Mouse (Mus musculus): ENCODE results near the gene Btnl4. TPM values are rescaled to one million over a fixed set of nuclear protein-coding genes. Genes with fewer than 3 reads are reported as not detected.
"Not testable (repeated sequence)": the region's sequence is repeated elsewhere in the genome, so short reads cannot be mapped to it uniquely, and the experiment has no call there.

Btnl4 gene
- polyA plus RNA-seq (2015; fragmentation: Nextera tagmentation; extraction: Ambion mirVana): not detected in 2 replicates

DNA sequence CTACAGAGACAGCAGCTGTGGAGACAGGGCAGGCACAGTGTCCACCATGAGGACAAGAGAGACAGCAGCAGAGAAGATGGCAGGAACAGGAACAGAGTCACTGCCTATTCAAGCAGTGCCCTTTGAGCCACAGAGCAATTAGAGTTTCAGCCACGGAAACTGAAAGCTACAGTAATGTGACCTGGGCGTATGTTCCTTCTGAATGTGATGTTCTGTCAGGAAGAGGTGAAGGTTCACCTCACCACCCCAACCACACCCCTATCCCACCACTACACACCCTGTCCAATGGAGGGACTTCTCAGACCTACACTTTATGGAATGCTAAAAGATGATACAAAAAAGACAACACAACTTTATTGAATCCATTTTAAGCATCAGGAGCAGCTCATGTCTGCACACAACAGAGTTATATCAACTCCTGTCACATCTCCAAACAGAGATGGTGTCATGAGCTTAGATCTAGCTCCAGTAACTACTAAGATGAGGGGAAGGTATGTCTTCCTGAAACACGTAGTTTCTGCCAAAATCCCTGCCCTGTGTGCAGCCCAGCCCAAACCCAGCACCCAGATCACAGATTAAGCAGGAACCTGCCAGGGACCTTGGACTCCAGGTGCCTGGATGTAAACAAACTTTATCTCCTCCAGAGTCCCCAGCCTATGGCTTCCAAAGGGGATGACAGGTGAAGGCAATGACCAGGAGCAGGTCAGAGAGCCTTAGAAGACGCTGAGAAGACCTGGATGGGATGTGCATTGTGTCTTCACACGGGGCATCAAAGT is at the start of gene Btnl4:
TSS of gene Btnl4 (minus strand) at position 81 of the 776 bp plus-strand sequence.
- H3K27me3 ChIP-seq; H3K36me3 ChIP-seq; H3K9me3 ChIP-seq; H3K4me2 ChIP-seq; H3K4me3 ChIP-seq; ATAC-seq (ENCODE audit: borderline replicate concordance, extremely low read depth, low FRiP score, low TSS enrichment); H3K27ac ChIP-seq; H3K9ac ChIP-seq; H3K4me1 ChIP-seq: not testable (repeated sequence)
- WGBS: 72% methylated on average over 5 of the region's 5 CpGs

DNA sequence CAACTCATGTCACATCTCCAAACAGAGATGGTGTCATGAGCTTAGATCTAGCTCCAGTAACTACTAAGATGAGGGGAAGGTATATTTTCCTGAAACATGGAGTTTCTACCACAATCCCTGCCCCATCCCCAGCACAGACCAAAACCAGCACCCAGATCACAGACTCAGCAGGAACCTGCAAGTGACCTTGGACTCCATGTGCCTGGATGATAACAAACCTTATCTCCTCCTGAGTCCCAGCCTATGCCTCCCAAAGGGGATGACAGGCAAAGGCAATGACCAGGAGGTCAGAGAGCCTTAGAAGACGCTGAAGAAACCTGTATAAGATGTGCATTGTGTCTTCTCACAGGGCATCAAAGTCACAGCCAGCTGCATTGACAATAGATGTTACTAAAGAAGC is 41.9 kb upstream of the Btnl4 start:
- Histone ChIP-seq H3K9me3 (no peaks in the 10 kb centered on the region), H3K4me3 (no peak overlapping the region), H3K27ac (no peak overlapping the region), H3K27me3 (no peaks in the 10 kb centered on the region), H3K4me2 (no peak overlapping the region), H3K4me1 (no peaks in the 10 kb centered on the region), H3K36me3 (no peaks in the 10 kb centered on the region), H3K9ac (no peak overlapping the region)
- no peak for ATAC-seq (ENCODE audit: borderline replicate concordance, extremely low read depth, low FRiP score, low TSS enrichment)
- WGBS: 35% methylated on average over 1 of the region's 1 CpGs

GRCm38 (mm10) chr17:34518571-34518970 is 41.5 kb upstream of the Btnl4 start:
- H3K27ac ChIP-seq; H3K27me3 ChIP-seq; H3K9ac ChIP-seq; H3K4me2 ChIP-seq; ATAC-seq (ENCODE audit: borderline replicate concordance, extremely low read depth, low FRiP score, low TSS enrichment); H3K4me1 ChIP-seq; H3K36me3 ChIP-seq; H3K4me3 ChIP-seq; H3K9me3 ChIP-seq: not testable (repeated sequence)
- WGBS: 56% methylated on average over 3 of the region's 3 CpGs

GRCm38 (mm10) chr17:34517795-34518194 is 40.7 kb upstream of the Btnl4 start:
- H3K27ac ChIP-seq: no peak overlapping the region
- H3K36me3 ChIP-seq: no peaks in the 10 kb centered on the region
- H3K4me3 ChIP-seq: no peak overlapping the region
- H3K9me3 ChIP-seq: no peaks in the 10 kb centered on the region
- no peak overlapping the region for H3K9ac ChIP-seq
- no peaks in the 10 kb centered on the region for H3K4me1 ChIP-seq
- WGBS: 85% methylated on average over 4 of the region's 4 CpGs
- H3K4me2 ChIP-seq: no peak overlapping the region
- no peak for ATAC-seq (ENCODE audit: borderline replicate concordance, extremely low read depth, low FRiP score, low TSS enrichment)
- H3K27me3 ChIP-seq: no peaks in the 10 kb centered on the region

DNA sequence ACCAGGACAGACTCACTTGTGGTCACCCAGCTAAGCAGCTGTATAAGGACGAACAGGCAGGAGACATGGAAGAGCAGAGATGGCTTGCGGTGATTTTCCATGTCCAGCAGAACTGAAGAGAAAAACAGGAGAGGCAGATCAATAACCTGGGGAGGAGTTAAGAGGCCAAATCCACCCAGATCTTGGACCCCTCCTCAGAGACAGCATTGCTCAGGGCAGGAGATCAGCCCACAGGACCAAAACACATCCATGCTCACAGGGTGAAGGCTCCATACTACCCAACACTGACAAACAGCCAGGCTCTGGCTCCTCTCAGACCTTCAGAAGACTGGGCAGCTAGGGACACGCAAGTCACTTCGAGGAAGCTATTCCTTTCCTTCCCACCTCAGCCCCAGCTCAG is 40.1 kb upstream of the Btnl4 start, which contains the start of gene Btnl6:
TSS of gene Btnl6 (minus strand) at position 101 of the 400 bp plus-strand sequence.
- H3K9ac ChIP-seq: no peak within 1 kb of the TSS
- ATAC-seq (ENCODE audit: borderline replicate concordance, extremely low read depth, low FRiP score, low TSS enrichment): no peak
- 87% methylated on average over 4 of the region's 4 CpGs for WGBS

GRCm38 (mm10) chr17:34516514-34516913 is 39.4 kb upstream of the Btnl4 start:
- no peaks in the 10 kb centered on the region for H3K9me3 ChIP-seq
- 83% methylated on average over 2 of the region's 2 CpGs for WGBS
- no peaks in the 10 kb centered on the region for H3K36me3 ChIP-seq
- no peak for ATAC-seq (ENCODE audit: borderline replicate concordance, extremely low read depth, low FRiP score, low TSS enrichment)
- no peaks in the 10 kb centered on the region for H3K27me3 ChIP-seq
- H3K4me2 ChIP-seq: no peak overlapping the region
- no peaks in the 10 kb centered on the region for H3K4me1 ChIP-seq
- no peak overlapping the region for H3K4me3 ChIP-seq
- H3K9ac ChIP-seq: no peak overlapping the region
- H3K27ac ChIP-seq: no peak overlapping the region

More for the DNA sequence above, 40.1 kb upstream of the Btnl4 start, which contains the start of gene Btnl6:
- H3K4me2 ChIP-seq: no peak within 1 kb of the TSS
- H3K27me3 ChIP-seq: no peaks in the 10 kb centered on the region
- no peak within 1 kb of the TSS for H3K27ac ChIP-seq
- no peaks in the 10 kb centered on the region for H3K36me3 ChIP-seq
- no peaks in the 10 kb centered on the region for H3K4me1 ChIP-seq
- H3K9me3 ChIP-seq: no peaks in the 10 kb centered on the region
- no peak within 1 kb of the TSS for H3K4me3 ChIP-seq

DNA sequence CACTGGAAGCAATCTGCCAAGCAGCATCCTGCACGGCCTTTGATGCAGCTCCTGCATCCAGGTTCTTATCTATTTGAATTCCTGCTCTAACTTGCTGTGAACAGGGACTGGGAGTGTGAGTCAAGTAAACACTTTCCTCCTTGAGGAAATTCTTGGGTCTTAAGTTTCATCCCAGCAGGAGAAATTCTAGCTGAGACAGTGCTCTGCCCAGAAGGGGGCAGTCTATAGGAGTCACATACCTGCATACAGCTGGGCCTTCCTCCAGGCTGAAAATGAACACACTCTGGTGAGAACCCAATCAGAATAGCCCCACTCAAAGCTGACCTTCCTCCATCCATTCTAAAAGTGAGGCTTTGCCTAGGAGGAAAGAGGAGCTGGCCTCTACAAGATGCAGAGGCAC is 34.6 kb upstream of the Btnl4 start:
- H3K27me3 ChIP-seq; H3K9me3 ChIP-seq; ATAC-seq (ENCODE audit: borderline replicate concordance, extremely low read depth, low FRiP score, low TSS enrichment); H3K4me1 ChIP-seq; H3K9ac ChIP-seq; H3K4me3 ChIP-seq; H3K27ac ChIP-seq; H3K36me3 ChIP-seq; H3K4me2 ChIP-seq: not testable (repeated sequence)
- WGBS: 34% methylated on average over 1 of the region's 1 CpGs

- no peak overlapping the region for H3K27ac ChIP-seq
- ATAC-seq (ENCODE audit: borderline replicate concordance, extremely low read depth, low FRiP score, low TSS enrichment): no peak
- H3K4me2 ChIP-seq: no peak overlapping the region
- no peaks in the 10 kb centered on the region for H3K9me3 ChIP-seq
- no peaks in the 10 kb centered on the region for H3K36me3 ChIP-seq
- H3K4me3 ChIP-seq: no peak overlapping the region
- no peaks in the 10 kb centered on the region for H3K4me1 ChIP-seq
- no peak overlapping the region for H3K9ac ChIP-seq
- no peaks in the 10 kb centered on the region for H3K27me3 ChIP-seq
Measured at GRCm38 (mm10) chr17:34507591-34507990, 30.5 kb upstream of the Btnl4 start.

- 27% methylated on average over 3 of the region's 4 CpGs for WGBS
- not testable (repeated sequence) for H3K9me3 ChIP-seq; H3K4me1 ChIP-seq; H3K36me3 ChIP-seq; H3K9ac ChIP-seq; H3K4me2 ChIP-seq; ATAC-seq (ENCODE audit: borderline replicate concordance, extremely low read depth, low FRiP score, low TSS enrichment); H3K27me3 ChIP-seq; H3K4me3 ChIP-seq; H3K27ac ChIP-seq
Measured at GRCm38 (mm10) chr17:34497726-34498125, 20.6 kb upstream of the Btnl4 start.

DNA sequence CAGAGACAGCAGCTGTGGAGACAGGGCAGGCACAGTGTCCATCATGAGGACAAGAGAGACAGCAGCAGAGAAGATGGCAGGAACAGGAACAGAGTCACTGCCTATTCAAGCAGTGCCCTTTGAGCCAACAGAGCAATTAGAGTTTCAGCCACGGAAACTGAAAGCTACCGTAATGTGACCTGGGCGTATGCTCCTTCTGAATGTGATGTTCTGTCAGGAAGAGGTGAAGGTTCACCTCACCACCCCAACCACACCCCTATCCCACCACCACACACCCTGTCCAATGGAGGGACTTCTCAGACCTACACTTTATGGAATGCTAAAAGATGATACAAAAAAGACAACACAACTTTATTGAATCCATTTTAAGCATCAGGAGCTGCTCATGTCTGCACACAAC is 20.2 kb upstream of the Btnl4 start:
- WGBS: 74% methylated on average over 3 of the region's 3 CpGs
- H3K9ac ChIP-seq; H3K27ac ChIP-seq; H3K4me1 ChIP-seq; H3K4me3 ChIP-seq; H3K36me3 ChIP-seq; H3K9me3 ChIP-seq; H3K4me2 ChIP-seq; ATAC-seq (ENCODE audit: borderline replicate concordance, extremely low read depth, low FRiP score, low TSS enrichment); H3K27me3 ChIP-seq: not testable (repeated sequence)

DNA sequence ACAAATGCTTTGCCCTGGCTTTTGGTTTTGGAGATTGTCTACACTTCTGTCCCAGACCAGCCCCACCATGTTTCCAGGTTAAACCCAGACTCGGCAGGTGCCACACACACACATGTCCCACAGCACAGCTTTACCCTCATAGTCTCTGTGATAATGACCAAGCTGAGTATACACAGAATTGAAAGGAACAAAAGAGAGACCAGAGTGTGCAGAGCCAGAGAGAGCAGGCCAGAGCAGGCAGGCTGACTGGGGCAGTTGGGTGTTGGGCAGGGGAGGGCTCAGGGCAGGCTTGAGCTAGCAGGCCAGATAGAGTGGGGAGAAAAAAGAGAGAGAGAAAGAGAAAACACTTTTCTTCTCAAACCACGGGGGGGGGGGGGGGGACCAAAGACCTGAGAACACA is 19.4 kb upstream of the Btnl4 start:
- Histone ChIP-seq H3K4me2 (no peak overlapping the region), H3K4me1 (no peaks in the 10 kb centered on the region), H3K9ac (no peak overlapping the region), H3K36me3 (no peaks in the 10 kb centered on the region), H3K4me3 (no peak overlapping the region), H3K27me3 (no peaks in the 10 kb centered on the region), H3K27ac (no peak overlapping the region), H3K9me3 (no peaks in the 10 kb centered on the region)
- ATAC-seq (ENCODE audit: borderline replicate concordance, extremely low read depth, low FRiP score, low TSS enrichment): no peak
- WGBS: 90% methylated on average over 1 of the region's 2 CpGs

GRCm38 (mm10) chr17:34495156-34495555 is 18.0 kb upstream of the Btnl4 start:
- not testable (repeated sequence) for H3K9me3 ChIP-seq; H3K27ac ChIP-seq; H3K4me2 ChIP-seq; H3K9ac ChIP-seq; H3K27me3 ChIP-seq; H3K4me3 ChIP-seq; H3K36me3 ChIP-seq; ATAC-seq (ENCODE audit: borderline replicate concordance, extremely low read depth, low FRiP score, low TSS enrichment); H3K4me1 ChIP-seq
- WGBS: 73% methylated on average over 2 of the region's 2 CpGs

- H3K4me2 ChIP-seq: no peak overlapping the region
- no peaks in the 10 kb centered on the region for H3K36me3 ChIP-seq
- no peaks in the 10 kb centered on the region for H3K27me3 ChIP-seq
- ATAC-seq (ENCODE audit: borderline replicate concordance, extremely low read depth, low FRiP score, low TSS enrichment): no peak
- no peaks in the 10 kb centered on the region for H3K9me3 ChIP-seq
- no peaks in the 10 kb centered on the region for H3K4me1 ChIP-seq
- no peak overlapping the region for H3K27ac ChIP-seq
- no peak overlapping the region for H3K4me3 ChIP-seq
- H3K9ac ChIP-seq: no peak overlapping the region
Measured at GRCm38 (mm10) chr17:34492796-34493195, 15.7 kb upstream of the Btnl4 start.

Data from lung, embryonic 15.5 days (tissue).